Mouse (Mus musculus) MEL (cell line): Measurements from ENCODE around the gene Zfp383. TPM values are rescaled to one million over a fixed set of nuclear protein-coding genes. Genes with fewer than 3 reads are reported as not detected.

Experiments
- DNase-seq: peaks from one replicate; pipeline ENCODE4 v3.0.0; 2011; ENCODE audit warnings: low read depth, low spot score
- H3K27ac ChIP-seq: 2 replicates; pipeline ENCODE4 v1.5.1; 2012; ENCODE audit warnings: low read depth, mild to moderate bottlenecking, control low read depth, low read length, moderate library complexity; ENCODE audit not compliant: control insufficient read depth
- H3K27me3 ChIP-seq, 2 experiments: fragments of 150-350 bp in 1 of 2; sonication (generic) in 1 of 2; 2 replicates each; pipeline ENCODE4 v1.6.1; 2012; ENCODE audit warnings: low read length in 2 of 2, mild to moderate bottlenecking in 2 of 2, improper control_type of control experiment in 1 of 2, moderate library complexity in 1 of 2; ENCODE audit not compliant: insufficient read depth in 2 of 2, control insufficient read depth in 1 of 2
- H3K36me3 ChIP-seq, 2 experiments: 2 replicates each; pipeline ENCODE4 v1.6.1; 2012 to 2014; ENCODE audit warnings: low read length in 2 of 2, improper control_type of control experiment in 1 of 2, inconsistent platforms in 1 of 2, mild to moderate bottlenecking in 1 of 2; ENCODE audit not compliant: insufficient read depth in 2 of 2, control insufficient read depth in 1 of 2
- H3K4me1 ChIP-seq, 2 experiments: fragments of 150-350 bp in 1 of 2; sonication (generic) in 1 of 2; 2 replicates each; pipeline ENCODE4 v1.6.1; 2012; ENCODE audit warnings: low read length in 2 of 2, improper control_type of control experiment in 1 of 2, mild to moderate bottlenecking in 1 of 2; ENCODE audit not compliant: insufficient read depth in 2 of 2, control insufficient read depth in 1 of 2
- H3K4me3 ChIP-seq, 2 experiments: fragments of 150-350 bp in 1 of 2; sonication (generic) in 1 of 2; 2 replicates each; pipeline ENCODE4 v1.5.1; 2012; ENCODE audit warnings: low read depth in 2 of 2, low read length in 2 of 2, mild to moderate bottlenecking in 2 of 2, moderate library complexity in 2 of 2, control low read depth in 1 of 2, improper control_type of control experiment in 1 of 2; ENCODE audit not compliant: control insufficient read depth in 1 of 2, insufficient read depth in 1 of 2
- H3K79me2 ChIP-seq: 2 replicates; pipeline ENCODE4 v1.6.1; 2012; ENCODE audit warnings: mild to moderate bottlenecking, low read length, moderate library complexity; ENCODE audit not compliant: control insufficient read depth, poor library complexity, insufficient read depth
- H3K9ac ChIP-seq: 2 replicates; pipeline ENCODE4 v1.6.1; 2012; ENCODE audit warnings: low read depth, mild to moderate bottlenecking, control low read depth, low read length, moderate library complexity; ENCODE audit not compliant: control insufficient read depth, poor library complexity, severe bottlenecking
- H3K9me3 ChIP-seq: fragments of 150-350 bp; sonication (generic); replicated peaks from 2 replicates; pipeline ENCODE4 v1.6.1; 2012; ENCODE audit warnings: mild to moderate bottlenecking, low read length, improper control_type of control experiment, moderate library complexity; ENCODE audit not compliant: insufficient read depth
- BHLHE40 ChIP-seq: IDR thresholded peaks from 2 replicates; pipeline ENCODE4 v1.6.1; 2012; ENCODE audit warnings: low read depth, mild to moderate bottlenecking, inconsistent platforms, low read length, improper control_type of control experiment, borderline replicate concordance
- CHD1 ChIP-seq: IDR thresholded peaks from 2 replicates; pipeline ENCODE4 v1.6.1; 2012; ENCODE audit warnings: low read depth, mild to moderate bottlenecking, inconsistent platforms, low read length, improper control_type of control experiment
- CHD2 ChIP-seq: IDR thresholded peaks from 2 replicates; pipeline ENCODE4 v1.6.1; 2011; ENCODE audit warnings: low read length, improper control_type of control experiment
- E2F4 ChIP-seq: IDR thresholded peaks from 2 replicates; pipeline ENCODE4 v1.6.1; 2011; ENCODE audit warnings: low read depth, low read length, improper control_type of control experiment, borderline replicate concordance
- ELF1 ChIP-seq: IDR thresholded peaks from 2 replicates; pipeline ENCODE4 v1.6.1; 2014; ENCODE audit warnings: low read depth, mild to moderate bottlenecking, inconsistent platforms, low read length, improper control_type of control experiment, moderate library complexity
- EP300 ChIP-seq, 2 experiments: IDR thresholded peaks; 2 replicates each; pipeline ENCODE4 v1.6.1; 2011; ENCODE audit warnings: improper control_type of control experiment in 2 of 2, low read length in 2 of 2, low read depth in 1 of 2, mild to moderate bottlenecking in 1 of 2
- ETS1 ChIP-seq: IDR thresholded peaks from 2 replicates; pipeline ENCODE4 v1.6.1; 2012; ENCODE audit warnings: low read depth, mild to moderate bottlenecking, inconsistent platforms, low read length, improper control_type of control experiment, moderate library complexity
- GABPA ChIP-seq: IDR thresholded peaks from 2 replicates; pipeline ENCODE4 v1.6.1; 2012; ENCODE audit warnings: low read depth, mild to moderate bottlenecking, inconsistent platforms, low read length, improper control_type of control experiment, moderate library complexity
- GATA1 ChIP-seq: IDR thresholded peaks from 2 replicates; pipeline ENCODE4 v1.6.1; 2011; ENCODE audit warnings: low read depth, low read length, improper control_type of control experiment
- HCFC1 ChIP-seq: IDR thresholded peaks from 2 replicates; pipeline ENCODE4 v1.6.1; 2012; ENCODE audit warnings: low read depth, mild to moderate bottlenecking, inconsistent platforms, low read length, improper control_type of control experiment, moderate library complexity
- JUND ChIP-seq: IDR thresholded peaks from 2 replicates; pipeline ENCODE4 v1.6.1; 2011; ENCODE audit warnings: low read depth, mild to moderate bottlenecking, improper control_type of control experiment, low read length
- KAT2A ChIP-seq: conservative IDR thresholded peaks from 2 replicates; pipeline ENCODE4 v1.6.1; 2012; ENCODE audit warnings: low read depth, low read length, improper control_type of control experiment, inconsistent platforms
- MAFK ChIP-seq: IDR thresholded peaks from 2 replicates; pipeline ENCODE4 v1.6.1; 2011; ENCODE audit warnings: low read depth, mild to moderate bottlenecking, low read length, improper control_type of control experiment, borderline replicate concordance
- MAX ChIP-seq: IDR thresholded peaks from 2 replicates; pipeline ENCODE4 v1.6.1; 2011; ENCODE audit warnings: low read length, improper control_type of control experiment
- MAZ ChIP-seq: IDR thresholded peaks from 2 replicates; pipeline ENCODE4 v1.6.1; 2012; ENCODE audit warnings: low read depth, mild to moderate bottlenecking, inconsistent platforms, low read length, improper control_type of control experiment
- MXI1 ChIP-seq: IDR thresholded peaks from 2 replicates; pipeline ENCODE4 v1.6.1; 2011; ENCODE audit warnings: mild to moderate bottlenecking, low read depth, low read length, improper control_type of control experiment
- MYB ChIP-seq: IDR thresholded peaks from 2 replicates; pipeline ENCODE4 v1.6.1; 2011; ENCODE audit warnings: mild to moderate bottlenecking, low read depth, low read length, improper control_type of control experiment
- MYC ChIP-seq: IDR thresholded peaks from 2 replicates; pipeline ENCODE4 v1.6.1; 2011; ENCODE audit warnings: low read depth, mild to moderate bottlenecking, low read length, improper control_type of control experiment, moderate library complexity
- NELFE ChIP-seq: IDR thresholded peaks from 2 replicates; pipeline ENCODE4 v1.6.1; 2011; ENCODE audit warnings: low read depth, low read length, improper control_type of control experiment
- POLR2A ChIP-seq, 2 experiments: IDR thresholded peaks; 2 replicates each; pipeline ENCODE4 v1.6.1; 2011 to 2012; ENCODE audit warnings: low read length in 2 of 2, mild to moderate bottlenecking in 2 of 2, control low read depth in 1 of 2, improper control_type of control experiment in 1 of 2, low read depth in 1 of 2, moderate library complexity in 1 of 2; ENCODE audit not compliant: control insufficient read depth in 1 of 2, insufficient read depth in 1 of 2, poor library complexity in 1 of 2
- POLR2AphosphoS2 ChIP-seq: IDR thresholded peaks from 2 replicates; pipeline ENCODE4 v1.6.1; 2011; ENCODE audit warnings: low read length, improper control_type of control experiment
- POLR2AphosphoS5 ChIP-seq: IDR thresholded peaks from 2 replicates; pipeline ENCODE4 v1.6.1; 2012; ENCODE audit warnings: low read depth, borderline replicate concordance, mild to moderate bottlenecking, inconsistent platforms, low read length, moderate library complexity, mixed read lengths
- RCOR1 ChIP-seq: IDR thresholded peaks from 2 replicates; pipeline ENCODE4 v1.6.1; 2012; ENCODE audit warnings: low read depth, mild to moderate bottlenecking, inconsistent platforms, low read length, improper control_type of control experiment
- SIN3A ChIP-seq: IDR thresholded peaks from 2 replicates; pipeline ENCODE4 v1.6.1; 2012; ENCODE audit warnings: low read length, improper control_type of control experiment, inconsistent platforms
- SMC3 ChIP-seq: IDR thresholded peaks from 2 replicates; pipeline ENCODE4 v1.6.1; 2011; ENCODE audit warnings: low read depth, low read length, improper control_type of control experiment
- TAL1 ChIP-seq: IDR thresholded peaks from 2 replicates; pipeline ENCODE4 v1.6.1; 2012; ENCODE audit warnings: mild to moderate bottlenecking, inconsistent platforms, low read length, moderate library complexity, mixed read lengths
- TBP ChIP-seq: IDR thresholded peaks from 2 replicates; pipeline ENCODE4 v1.8.0; 2011; ENCODE audit warnings: low read depth, low read length, improper control_type of control experiment
- TCF12 ChIP-seq: IDR thresholded peaks from 2 replicates; pipeline ENCODE4 v1.6.1; 2014; ENCODE audit warnings: low read depth, mild to moderate bottlenecking, inconsistent platforms, low read length, improper control_type of control experiment, moderate library complexity
- UBTF ChIP-seq: IDR thresholded peaks from 2 replicates; pipeline ENCODE4 v1.6.1; 2012; ENCODE audit warnings: low read depth, mild to moderate bottlenecking, inconsistent platforms, low read length, improper control_type of control experiment, moderate library complexity, borderline replicate concordance; ENCODE audit not compliant: insufficient read depth
- USF1 ChIP-seq: IDR thresholded peaks from 2 replicates; pipeline ENCODE4 v1.6.1; 2014; ENCODE audit warnings: low read depth, mild to moderate bottlenecking, inconsistent platforms, low read length, improper control_type of control experiment, moderate library complexity
- USF2 ChIP-seq, 2 experiments: IDR thresholded peaks; 2 replicates each; pipeline ENCODE4 v1.6.1; 2011 to 2012; ENCODE audit warnings: improper control_type of control experiment in 2 of 2, low read length in 2 of 2, borderline replicate concordance in 1 of 2, inconsistent platforms in 1 of 2, low read depth in 1 of 2, mild to moderate bottlenecking in 1 of 2; ENCODE audit not compliant: insufficient read depth in 1 of 2
- ZC3H11A ChIP-seq: IDR thresholded peaks from 2 replicates; pipeline ENCODE4 v1.6.1; 2012; ENCODE audit warnings: low read depth, mild to moderate bottlenecking, inconsistent platforms, low read length, improper control_type of control experiment
- ZKSCAN1 ChIP-seq: IDR thresholded peaks from 2 replicates; pipeline ENCODE4 v1.6.1; 2012; ENCODE audit warnings: low read depth, mild to moderate bottlenecking, inconsistent platforms, low read length, improper control_type of control experiment, moderate library complexity
- ZMIZ1 ChIP-seq: IDR thresholded peaks from 2 replicates; pipeline ENCODE4 v1.6.1; 2012; ENCODE audit warnings: low read depth, mild to moderate bottlenecking, inconsistent platforms, low read length, improper control_type of control experiment, moderate library complexity
- ZNF384 ChIP-seq: IDR thresholded peaks from 2 replicates; pipeline ENCODE4 v1.6.1; 2012; ENCODE audit warnings: low read depth, mild to moderate bottlenecking, inconsistent platforms, low read length, improper control_type of control experiment
- polyA plus RNA-seq, 2 experiments: library from polyadenylated mRNA; stranded (reverse) in 1 of 2; unstranded in 1 of 2; fragments of >175 nt in 1 of 2; fragments of >200 nt in 1 of 2; gene quantifications; 2 replicates each; pipeline versions ENCODE4 v1.2.1 to v1.2.4; 2012; ENCODE audit warnings: low replicate concordance in 2 of 2, low read depth in 1 of 2; ENCODE audit not compliant: insufficient read length in 2 of 2, insufficient read depth in 1 of 2, missing spikeins in 1 of 2
- total RNA-seq: library from RNA; depleted of rRNA; stranded (reverse); fragments of 300-350 nt; gene quantifications from 2 replicates; pipeline ENCODE4 v1.2.3, GENCODE M21; 2012; rRNA removed

Zfp383 gene
- total RNA-seq (0.78 and 0.89 TPM in 2 replicates), polyA plus RNA-seq (1 to 10 TPM in 1 of 2 experiments, not detected in 1; 1.4 TPM)

- Histone ChIP-seq H3K79me2 (no peaks in the 10 kb centered on the region), H3K4me1 (peaks cover 0 to 5% of the 10 kb centered on the region in 2 experiments; a peak in 1 of 4 replicates), H3K4me3 (peak within 1 kb of the TSS; percentile 53 to 82), H3K36me3 (no peaks in the 10 kb centered on the region; a peak in 1 of 4 replicates), H3K9ac (peak within 1 kb of the TSS; percentile 63), H3K27ac (peak within 1 kb of the TSS; percentile 70), H3K9me3 (no peaks in the 10 kb centered on the region), H3K27me3 (no peaks in the 10 kb centered on the region)
- DNase-seq = peak; percentile 90
- no peak for TF ChIP-seq ETS1
- TF ChIP-seq TAL1 = no peak
- no peak for TF ChIP-seq USF1
- peak; percentile 80 for TF ChIP-seq KAT2A
- TF ChIP-seq MXI1 = no peak
- TF ChIP-seq NELFE = no peak; the same call in 1 of the 2 replicates
- no peak for TF ChIP-seq MYB
- TF ChIP-seq ELF1 = peak; percentile 46; the same call in 1 of the 2 replicates
- 0 out of 2 replicates have a peak, but pooled peaks have one; percentile 39 for TF ChIP-seq TBP
- TF ChIP-seq HCFC1 = peak; percentile 93
- no peak for TF ChIP-seq CHD1
- TF ChIP-seq RCOR1 = peak; percentile 67
- TF ChIP-seq GABPA = no peak
- TF ChIP-seq EP300 (IDR thresholded peaks at IDR 0.05; ENCODE audit: low read depth in 1 of 2, low read length in 2 of 2) = no peak
- no peak; the same call in 1 of the 2 replicates for TF ChIP-seq ZNF384
- TF ChIP-seq JUND = no peak
- TF ChIP-seq POLR2A (IDR thresholded peaks at IDR 0.05; ENCODE audit: control insufficient read depth in 1 of 2, insufficient read depth in 1 of 2, low read depth in 1 of 2, low read length in 2 of 2, poor library complexity in 1 of 2) = no peak
- peak; percentile 10; the same call in 1 of the 2 replicates for TF ChIP-seq MAX
- TF ChIP-seq ZMIZ1 = no peak
- no peak for TF ChIP-seq GATA1
- TF ChIP-seq BHLHE40 = peak; percentile 7; the same call in 1 of the 2 replicates
- no peak for TF ChIP-seq MAZ
- no peak for TF ChIP-seq ZKSCAN1
- TF ChIP-seq SIN3A = peak; percentile 80
- no peak for TF ChIP-seq CHD2
- no peak for TF ChIP-seq POLR2AphosphoS5
- TF ChIP-seq POLR2AphosphoS2 = no peak
- TF ChIP-seq ZC3H11A = no peak
- TF ChIP-seq MYC = peak; percentile 47; the same call in 1 of the 2 replicates
- TF ChIP-seq USF2 (IDR thresholded peaks at IDR 0.05; ENCODE audit: borderline replicate concordance in 1 of 2, insufficient read depth in 1 of 2, low read depth in 1 of 2, low read length in 2 of 2) = no peak
- no peak; the same call in 1 of the 2 replicates for TF ChIP-seq TCF12
- no peak for TF ChIP-seq SMC3
- peak; percentile 97 for TF ChIP-seq E2F4
- no peak for TF ChIP-seq UBTF
- no peak for TF ChIP-seq MAFK
Observed at GRCm38 (mm10) chr7:29908130-29908950, at the start of gene Zfp383. TSS of gene Zfp383 (plus strand) at chr7:29908223.
